Mouse (Mus musculus): ENCODE data around the gene Hook2. TPM values are rescaled to one million over a fixed set of nuclear protein-coding genes. Genes with fewer than 3 reads are reported as not detected.

The Hook2 gene
- polyA plus RNA-seq, 1 experiment from 2014 or later, result 29.7 TPM

DNA sequence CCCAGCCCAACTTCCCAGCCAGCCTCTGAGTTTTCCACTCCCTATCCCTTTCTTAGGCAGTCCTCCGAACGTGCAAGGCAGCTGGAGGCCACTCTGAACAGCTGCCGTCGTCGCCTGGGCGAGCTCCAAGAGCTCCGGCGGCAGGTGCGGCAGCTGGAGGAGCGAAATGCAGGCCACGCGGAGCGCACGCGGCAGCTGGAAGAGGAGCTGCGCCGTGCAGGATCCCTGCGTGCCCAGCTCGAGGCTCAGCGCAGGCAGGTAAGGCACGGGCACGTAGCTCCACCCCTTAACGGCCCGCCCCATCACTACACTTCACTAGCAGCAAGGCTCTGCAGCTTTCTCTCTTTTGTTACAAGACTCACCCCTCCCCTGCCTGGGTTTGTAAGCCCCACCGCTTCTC is 5.3 kb downstream of the Hook2 start:
- Histone ChIP-seq H3K36me3 (0 out of 2 replicates have a peak, but pooled peaks cover 3% of the 10 kb centered on the region), H3K9me3 (no peaks in the 10 kb centered on the region), H3K4me2 (replicated peaks) (no peak overlapping the region), H3K27ac (replicated peaks) (no peak overlapping the region), H3K4me1 (peaks cover 17% of the 10 kb centered on the region), H3K27me3 (no peaks in the 10 kb centered on the region), H3K9ac (replicated peaks) (no peak overlapping the region), H3K4me3 (no peak overlapping the region)
- WGBS, result 21% methylated on average over 25 of the region's 25 CpGs
- ATAC-seq (replicated peaks), result no peak

DNA sequence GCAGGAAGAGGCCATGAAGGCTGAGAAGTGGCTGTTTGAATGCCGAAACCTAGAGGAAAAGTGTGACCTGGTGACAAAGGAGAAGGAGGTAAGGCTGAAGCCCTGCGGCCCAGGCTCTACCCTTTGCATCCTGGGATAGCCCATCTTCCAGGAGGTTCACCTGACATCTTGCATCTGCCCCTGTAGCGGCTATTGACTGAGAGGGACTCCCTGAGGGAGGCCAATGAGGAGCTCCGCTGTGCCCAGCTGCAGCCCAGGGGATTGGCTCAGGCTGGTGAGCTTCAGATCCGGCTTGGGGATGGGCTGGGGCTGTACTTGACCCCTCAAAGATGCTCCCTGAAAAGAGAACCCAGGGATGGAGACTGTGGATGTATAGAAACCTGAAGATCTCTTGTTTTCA is 6.6 kb downstream of the Hook2 start:
- Histone ChIP-seq H3K4me3 (no peak overlapping the region), H3K27me3 (no peaks in the 10 kb centered on the region)
- ATAC-seq (replicated peaks), result no peak

DNA sequence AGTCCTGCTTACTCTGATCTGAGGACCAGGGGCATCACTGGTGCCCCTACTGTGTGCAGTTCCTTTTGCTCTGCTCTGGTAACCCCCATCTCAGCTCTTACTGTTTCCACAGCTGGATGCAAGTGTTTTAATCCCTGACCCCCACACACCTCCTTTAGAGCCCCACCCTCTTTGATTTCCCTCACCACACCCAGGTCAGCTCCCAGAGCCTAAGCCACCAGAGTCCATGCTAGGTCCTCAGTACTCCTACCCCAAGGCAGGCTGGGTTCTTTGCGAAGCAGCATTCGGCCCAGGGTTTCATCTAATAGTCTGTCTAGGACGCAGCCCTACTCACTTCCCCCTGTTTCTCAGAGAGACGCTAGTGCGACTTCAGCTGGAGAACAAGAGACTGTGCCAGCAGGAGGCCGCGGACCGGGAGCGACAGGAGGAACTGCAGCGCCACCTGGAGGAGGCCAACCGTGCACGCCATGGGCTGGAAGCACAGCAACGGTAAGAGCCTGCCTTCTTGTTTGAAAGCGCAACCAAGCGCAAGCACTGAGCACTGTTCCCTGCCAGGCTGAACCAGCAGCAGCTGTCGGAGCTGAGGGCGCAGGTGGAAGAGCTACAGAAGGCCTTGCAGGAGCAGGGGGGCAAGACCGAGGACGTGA is 7.4 kb downstream of the Hook2 start:
- Histone ChIP-seq H3K4me3 (peak overlapping the region; percentile 12; the same call in 1 of the 2 replicates), H3K36me3 (peaks cover 6% of the 10 kb centered on the region; the same call in 1 of the 2 replicates), H3K27me3 (no peaks in the 10 kb centered on the region)

More for the DNA sequence above, 6.6 kb downstream of the Hook2 start:
- Histone ChIP-seq H3K27ac (replicated peaks) (no peak overlapping the region), H3K9me3 (no peaks in the 10 kb centered on the region), H3K4me2 (replicated peaks) (no peak overlapping the region), H3K36me3 (0 out of 2 replicates have a peak, but pooled peaks cover 3% of the 10 kb centered on the region), H3K9ac (replicated peaks) (no peak overlapping the region), H3K4me1 (peaks cover 8% of the 10 kb centered on the region)
- WGBS, result 71% methylated on average over 5 of the region's 5 CpGs

DNA sequence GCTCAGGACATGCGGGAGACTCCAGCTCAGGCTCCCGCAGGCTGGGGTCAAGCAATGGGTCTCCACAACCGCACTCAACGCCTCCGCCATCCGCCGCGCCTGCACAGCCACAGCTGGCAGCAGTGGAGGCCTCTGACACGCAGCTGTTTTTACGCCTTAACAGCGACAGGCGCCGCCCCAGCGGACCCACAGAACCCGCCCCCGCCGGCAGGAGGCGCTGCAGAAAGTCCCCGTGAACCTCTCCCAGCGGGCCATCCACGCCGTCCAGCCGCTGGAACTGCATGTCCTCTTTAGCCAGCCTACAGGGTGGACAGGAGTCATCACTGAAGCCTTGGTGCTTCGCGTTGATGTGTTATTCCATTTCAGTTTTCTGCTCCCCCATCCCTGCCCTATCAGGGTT is 17.3 kb downstream of the Hook2 start:
- Histone ChIP-seq H3K27ac (replicated peaks) (no peak overlapping the region), H3K27me3 (peaks cover 27% of the 10 kb centered on the region), H3K36me3 (peaks cover under 1% of the 10 kb centered on the region; the same call in 1 of the 2 replicates), H3K4me2 (replicated peaks) (no peak overlapping the region), H3K9me3 (no peaks in the 10 kb centered on the region), H3K9ac (replicated peaks) (no peak overlapping the region), H3K4me3 (no peak overlapping the region), H3K4me1 (no peaks in the 10 kb centered on the region)
- 17% methylated on average over 25 of the region's 25 CpGs for WGBS
- ATAC-seq (replicated peaks), result no peak

More for the DNA sequence above, 7.4 kb downstream of the Hook2 start:
- 2% methylated on average over 19 of the region's 19 CpGs for WGBS
- H3K9me3 ChIP-seq, result no peaks in the 10 kb centered on the region
- peaks cover 8% of the 10 kb centered on the region for H3K4me1 ChIP-seq
- ATAC-seq (replicated peaks), result peak; percentile 77
- peak overlapping the region; percentile 30; the same call in 1 of the 2 replicates for H3K9ac ChIP-seq (replicated peaks)
- H3K27ac ChIP-seq (replicated peaks), result peak overlapping the region; percentile 43; the same call in 1 of the 2 replicates
- peak overlapping the region; percentile 30 for H3K4me2 ChIP-seq (replicated peaks)

DNA sequence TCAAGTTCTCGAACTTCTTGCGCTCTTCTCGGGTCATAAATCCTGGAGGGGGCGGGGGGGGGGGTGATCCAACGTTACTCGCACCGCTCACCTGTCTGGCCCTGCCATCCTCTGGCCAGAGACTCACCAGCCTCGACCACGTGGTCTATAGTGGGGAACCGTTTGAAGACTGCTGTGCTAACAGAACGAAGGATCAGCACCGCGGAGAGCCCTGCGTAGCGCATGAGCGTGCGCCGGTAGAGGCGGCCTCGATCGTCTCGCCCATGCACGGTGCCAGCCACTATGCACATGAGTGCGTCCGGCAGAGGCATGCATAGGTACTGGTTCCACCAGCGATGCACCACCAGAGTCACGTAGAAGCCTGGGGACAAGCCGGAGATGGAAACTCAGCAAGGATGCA is 20.8 kb downstream of the Hook2 start:
- WGBS, result 19% methylated on average over 28 of the region's 28 CpGs
- Histone ChIP-seq H3K9ac (replicated peaks) (no peak overlapping the region), H3K27me3 (peaks cover 37% of the 10 kb centered on the region), H3K9me3 (no peaks in the 10 kb centered on the region), H3K36me3 (no peaks in the 10 kb centered on the region), H3K4me1 (peaks cover 6% of the 10 kb centered on the region), H3K27ac (replicated peaks) (no peak overlapping the region), H3K4me2 (replicated peaks) (no peak overlapping the region), H3K4me3 (no peak overlapping the region)
- no peak for ATAC-seq (replicated peaks)

DNA sequence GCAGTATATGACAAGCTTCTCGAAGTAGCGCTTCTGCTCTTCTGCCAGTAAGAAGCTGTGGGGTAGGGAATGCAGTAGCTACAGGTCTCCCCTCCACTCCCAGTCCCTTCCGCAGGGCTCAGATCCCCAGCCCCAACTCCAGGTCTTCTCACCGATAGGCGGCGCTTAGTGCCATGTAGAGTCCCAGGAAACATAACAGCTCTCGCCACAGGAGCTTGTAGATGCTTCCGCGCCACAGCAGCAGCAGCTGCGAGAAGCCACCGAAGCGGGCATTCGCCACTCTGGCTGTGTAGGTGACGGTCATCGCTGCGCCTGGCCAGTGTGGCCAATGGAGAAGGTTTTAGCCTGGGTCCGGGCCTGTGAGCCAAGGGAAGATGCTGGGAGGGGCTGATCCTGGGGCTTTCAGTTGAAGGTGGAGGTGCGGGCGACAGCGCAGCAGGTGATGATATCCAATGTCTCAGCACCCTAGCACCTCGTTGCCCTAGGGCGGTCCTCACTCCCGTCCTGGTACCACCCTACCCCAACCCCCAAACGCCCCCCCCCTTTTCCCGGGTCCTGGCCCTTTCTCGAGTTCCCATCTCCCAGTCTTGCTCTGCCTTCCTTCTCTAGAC is 22.9 kb downstream of the Hook2 start:
- Histone ChIP-seq H3K27me3 (peaks cover 33% of the 10 kb centered on the region), H3K4me3 (peak overlapping the region; percentile 36), H3K4me1 (peaks cover 6% of the 10 kb centered on the region), H3K9me3 (no peaks in the 10 kb centered on the region), H3K36me3 (peaks cover 13% of the 10 kb centered on the region), H3K9ac (replicated peaks) (peak overlapping the region; percentile 39), H3K4me2 (replicated peaks) (peak overlapping the region; percentile 66), H3K27ac (replicated peaks) (no peak overlapping the region)
- 3% methylated on average over 26 of the region's 26 CpGs for WGBS
- ATAC-seq (replicated peaks), result peak; percentile 68; the same call in 1 of the 2 replicates

DNA sequence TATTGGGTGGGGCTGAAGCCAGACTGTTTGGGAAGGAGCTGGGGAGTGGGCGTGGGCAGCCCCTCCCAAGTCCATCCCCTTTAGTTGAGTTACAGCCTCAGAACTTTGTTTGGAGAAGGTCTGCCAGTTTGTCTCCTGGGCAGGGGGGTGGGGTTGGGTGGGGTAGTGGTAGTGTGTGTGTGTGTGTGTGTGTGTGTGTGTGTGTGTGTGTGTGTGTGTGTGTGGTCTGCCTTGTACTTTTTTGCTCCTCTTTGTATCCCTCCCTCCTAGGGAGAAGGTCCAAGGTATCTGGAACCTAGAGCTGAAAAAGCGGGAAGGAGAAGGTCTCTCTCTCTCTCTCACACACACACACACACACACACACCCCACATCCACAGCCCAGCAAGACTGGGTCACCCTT is 24.0 kb downstream of the Hook2 start, which contains the start of gene Best2:
TSS of gene Best2 (minus strand) at position 101 of the 400 bp plus-strand sequence.
- peaks cover 23% of the 10 kb centered on the region for H3K36me3 ChIP-seq
- no peaks in the 10 kb centered on the region for H3K9me3 ChIP-seq
- peak within 1 kb of the TSS; percentile 39 for H3K9ac ChIP-seq (replicated peaks)
- peaks cover 28% of the 10 kb centered on the region for H3K27me3 ChIP-seq
- peak within 1 kb of the TSS; percentile 66 for H3K4me2 ChIP-seq (replicated peaks)
- H3K4me1 ChIP-seq, result peaks cover 6% of the 10 kb centered on the region
- WGBS, result 73% methylated on average over 2 of the region's 2 CpGs
- no peak for ATAC-seq (replicated peaks)
- no peak within 1 kb of the TSS for H3K27ac ChIP-seq (replicated peaks)
- peak within 1 kb of the TSS; percentile 36 for H3K4me3 ChIP-seq

DNA sequence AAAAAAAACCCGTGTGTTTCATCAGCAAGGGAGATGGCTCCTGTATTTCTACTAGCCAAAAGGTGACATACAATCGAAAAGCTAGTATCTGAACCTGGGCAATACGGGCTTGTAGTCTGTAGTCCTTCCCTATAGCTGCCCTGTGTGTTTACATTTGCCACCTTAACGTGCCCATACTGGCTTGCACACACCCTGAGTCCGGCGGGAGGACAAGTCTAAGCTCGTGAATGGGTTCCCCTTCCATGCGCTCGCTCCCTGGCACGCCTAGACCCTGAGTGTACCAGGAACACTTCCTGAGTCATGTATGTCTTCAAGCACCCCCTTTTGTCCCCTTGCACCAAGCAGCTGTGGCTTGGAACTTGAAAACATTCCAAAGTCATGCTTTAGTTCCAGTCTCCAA is 26.3 kb downstream of the Hook2 start:
- Histone ChIP-seq H3K9me3 (no peaks in the 10 kb centered on the region), H3K4me3 (no peak overlapping the region), H3K4me2 (replicated peaks) (no peak overlapping the region), H3K36me3 (peaks cover 38% of the 10 kb centered on the region), H3K9ac (replicated peaks) (no peak overlapping the region), H3K27ac (replicated peaks) (no peak overlapping the region), H3K4me1 (peaks cover 6% of the 10 kb centered on the region), H3K27me3 (peaks cover 14% of the 10 kb centered on the region)
- ATAC-seq (replicated peaks), result no peak
- 72% methylated on average over 10 of the region's 10 CpGs for WGBS

DNA sequence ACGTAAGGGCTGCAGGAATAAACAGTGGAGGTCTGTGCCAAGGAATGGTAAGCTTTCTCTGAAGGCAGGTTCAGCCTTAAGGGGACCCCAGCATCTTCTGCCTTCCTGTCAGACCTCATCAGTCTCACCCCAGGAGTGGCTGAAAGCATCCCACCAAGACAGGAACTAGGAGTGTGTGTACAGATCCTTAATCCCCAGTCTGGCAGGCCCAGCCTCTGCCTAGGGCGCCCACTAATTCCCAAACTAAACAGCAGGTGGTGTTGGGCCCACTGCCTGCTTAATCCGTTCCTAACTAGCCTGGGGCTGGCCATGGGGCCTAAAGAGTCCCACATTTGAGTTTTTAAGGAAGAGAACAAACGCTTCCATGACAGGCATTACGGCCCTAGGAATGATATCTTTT is 26.8 kb downstream of the Hook2 start:
- 18% methylated on average over 5 of the region's 5 CpGs for WGBS
- peaks cover 6% of the 10 kb centered on the region for H3K4me1 ChIP-seq
- H3K4me2 ChIP-seq (replicated peaks), result no peak overlapping the region
- peaks cover 12% of the 10 kb centered on the region for H3K27me3 ChIP-seq
- no peaks in the 10 kb centered on the region for H3K9me3 ChIP-seq
- no peak overlapping the region for H3K27ac ChIP-seq (replicated peaks)
- no peak overlapping the region for H3K4me3 ChIP-seq
- ATAC-seq (replicated peaks), result no peak
- no peak overlapping the region for H3K9ac ChIP-seq (replicated peaks)
- H3K36me3 ChIP-seq, result peaks cover 42% of the 10 kb centered on the region

DNA sequence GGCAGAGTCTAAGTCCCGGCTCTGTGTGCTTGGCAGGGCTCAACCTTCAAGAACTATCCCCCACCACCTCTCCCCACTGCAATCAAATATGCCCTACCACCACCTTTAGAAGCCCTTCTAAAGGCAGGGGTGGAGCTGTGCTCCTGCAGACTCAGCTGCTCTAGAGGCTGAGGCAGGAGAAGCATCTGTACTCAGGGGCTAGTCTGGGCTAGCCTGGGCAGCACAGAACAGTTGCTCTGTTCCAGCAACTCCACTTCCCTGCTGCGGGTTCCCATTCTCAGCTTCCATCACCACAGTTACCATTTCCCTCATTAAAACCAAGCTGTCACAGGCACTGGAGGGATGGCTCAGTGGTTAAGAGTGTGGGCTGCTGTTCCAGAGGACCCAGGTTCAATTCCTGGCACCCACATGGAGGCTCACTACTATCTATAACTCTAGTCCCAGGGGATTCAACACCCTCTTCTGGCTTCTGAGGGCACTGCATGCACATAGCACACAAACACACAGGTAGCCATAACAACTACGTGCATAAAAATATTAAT is 31.2 kb downstream of the Hook2 start:
- no peak overlapping the region for H3K9ac ChIP-seq (replicated peaks)
- no peak overlapping the region for H3K4me3 ChIP-seq
- H3K9me3 ChIP-seq, result no peaks in the 10 kb centered on the region
- peaks cover 27% of the 10 kb centered on the region for H3K4me1 ChIP-seq
- H3K27ac ChIP-seq (replicated peaks), result no peak overlapping the region
- WGBS, result 97% methylated on average over 3 of the region's 3 CpGs
- no peaks in the 10 kb centered on the region for H3K27me3 ChIP-seq
- ATAC-seq (replicated peaks), result no peak
- peaks cover 57% of the 10 kb centered on the region for H3K36me3 ChIP-seq
- H3K4me2 ChIP-seq (replicated peaks), result no peak overlapping the region

DNA sequence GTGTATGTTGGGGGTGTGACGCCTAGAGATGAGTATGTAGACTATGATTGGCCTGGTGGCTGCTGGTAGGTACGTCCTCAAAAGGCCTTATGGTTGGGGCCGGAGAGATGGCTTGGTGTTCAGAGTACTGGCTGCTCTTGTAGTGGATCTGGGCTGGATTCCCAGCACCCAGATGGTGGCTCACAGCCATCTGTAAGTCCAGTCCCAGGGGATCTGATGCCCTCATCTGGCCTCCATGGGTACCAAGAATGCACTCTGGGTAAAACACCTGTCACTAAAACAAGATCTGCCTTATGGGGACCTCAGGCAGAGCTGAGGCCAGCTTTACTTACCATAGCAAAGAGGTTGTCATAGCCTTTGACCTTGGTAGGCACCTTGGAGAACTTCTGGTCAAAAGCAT is 33.4 kb downstream of the Hook2 start:
- H3K9ac ChIP-seq (replicated peaks), result no peak overlapping the region
- peaks cover 39% of the 10 kb centered on the region for H3K36me3 ChIP-seq
- ATAC-seq (replicated peaks), result no peak
- H3K4me1 ChIP-seq, result peaks cover 39% of the 10 kb centered on the region
- no peaks in the 10 kb centered on the region for H3K9me3 ChIP-seq
- no peak overlapping the region for H3K27ac ChIP-seq (replicated peaks)
- H3K4me3 ChIP-seq, result peak overlapping the region; percentile 92; the same call in 1 of the 2 replicates
- WGBS, result 93% methylated on average over 3 of the region's 3 CpGs
- H3K4me2 ChIP-seq (replicated peaks), result peak overlapping the region; percentile 71
- H3K27me3 ChIP-seq, result no peaks in the 10 kb centered on the region
